Mouse (Mus musculus): ENCODE results near the gene Scyl1.

Gene Scyl1

DNA sequence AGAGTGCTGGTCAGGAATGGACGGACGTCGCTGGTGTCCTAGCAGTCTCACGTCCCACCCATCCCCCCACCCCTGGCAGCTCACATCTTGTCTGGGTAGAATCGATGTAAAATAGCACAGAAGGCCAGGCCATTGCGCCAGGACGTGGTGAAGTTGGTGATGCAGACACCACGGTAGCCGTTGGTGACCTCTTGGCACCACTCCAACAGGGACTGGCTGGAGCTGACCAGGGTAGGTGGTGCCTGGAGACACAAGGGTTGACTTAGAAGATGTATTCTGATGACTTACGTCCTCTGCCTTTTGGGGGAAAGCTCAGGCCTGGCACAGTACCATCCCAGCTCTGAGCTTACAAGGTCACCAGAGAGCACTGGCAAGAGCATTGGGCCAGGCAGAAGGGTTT lies 54.3 kb downstream of the Scyl1 start:
- DNase-seq (ENCODE audit: low spot score) = no peak

DNA sequence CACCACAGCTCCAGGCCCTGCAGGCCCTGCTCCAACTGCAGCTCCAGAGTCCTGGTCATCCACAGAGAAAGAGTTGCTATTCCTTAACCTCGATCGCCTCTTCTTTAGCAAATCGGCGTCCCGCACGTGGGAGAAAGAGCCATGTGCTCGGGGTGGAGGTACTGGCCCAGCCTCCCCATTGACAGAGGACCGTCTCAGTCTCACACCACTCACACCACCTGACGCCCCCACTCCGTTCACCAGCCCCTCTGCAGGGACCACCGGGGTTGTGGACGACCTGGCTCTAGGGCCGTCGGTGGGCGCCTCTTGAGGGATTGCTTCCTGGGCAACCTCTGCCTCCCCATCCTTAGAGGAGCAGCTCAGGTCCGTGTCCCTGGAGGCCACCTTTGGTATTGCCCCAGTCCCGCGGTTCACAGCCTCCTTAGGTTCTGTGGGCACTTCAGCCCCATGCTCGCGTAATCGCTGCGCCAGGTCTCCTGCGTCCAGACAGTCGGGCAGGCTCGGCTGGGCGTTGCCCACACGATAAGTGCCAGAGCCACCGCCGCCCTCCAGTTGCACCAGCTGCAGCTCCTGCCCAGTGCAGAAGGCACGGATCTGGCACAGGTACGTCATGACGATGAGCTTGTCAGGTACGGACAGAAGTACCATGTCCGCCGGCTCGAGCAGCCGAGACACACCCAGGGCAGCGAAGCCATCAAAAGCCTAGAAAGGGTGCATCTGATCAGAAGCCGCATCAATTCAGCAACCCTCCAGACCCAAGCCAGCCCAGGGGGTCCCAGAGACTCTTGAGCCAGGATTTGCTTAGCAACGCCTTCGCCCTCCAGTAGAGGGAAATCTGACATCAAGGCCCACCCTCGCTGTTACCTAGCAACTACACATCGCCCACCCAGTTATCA lies 55.2 kb downstream of the Scyl1 start:
- peak; percentile 65 for DNase-seq (ENCODE audit: low spot score)

- no peak for DNase-seq (ENCODE audit: low spot score)
These were observed 57.5 kb downstream of the Scyl1 start for GRCm38 (mm10) chr19:5713730-5714129.

GRCm38 (mm10) chr19:5713255-5713654 lies 58.0 kb downstream of the Scyl1 start:
- DNase-seq (ENCODE audit: low spot score) = no peak

- DNase-seq (ENCODE audit: low spot score) = no peak
These were observed 59.2 kb downstream of the Scyl1 start for GRCm38 (mm10) chr19:5711907-5712460.

DNA sequence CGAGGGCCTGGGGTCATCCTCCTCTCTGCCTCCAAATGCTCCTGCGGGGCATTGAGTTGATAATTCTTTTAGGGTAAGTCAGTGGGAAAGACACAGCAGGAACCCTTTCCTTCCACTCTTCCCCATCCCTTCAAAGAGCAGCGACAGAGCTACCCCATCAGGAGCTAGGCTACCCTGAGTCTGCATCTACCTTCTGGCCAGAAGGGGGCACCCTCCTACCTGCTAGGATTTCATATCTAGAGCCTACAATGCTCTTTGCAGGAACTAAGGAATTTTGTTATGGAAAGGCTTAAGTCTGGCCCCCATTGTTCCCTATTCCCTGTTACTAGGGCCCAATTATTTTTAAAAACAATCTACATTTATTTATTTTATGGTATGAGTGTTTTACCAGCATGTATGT lies 60.0 kb downstream of the Scyl1 start:
- DNase-seq (ENCODE audit: low spot score) = peak; percentile 82

DNA sequence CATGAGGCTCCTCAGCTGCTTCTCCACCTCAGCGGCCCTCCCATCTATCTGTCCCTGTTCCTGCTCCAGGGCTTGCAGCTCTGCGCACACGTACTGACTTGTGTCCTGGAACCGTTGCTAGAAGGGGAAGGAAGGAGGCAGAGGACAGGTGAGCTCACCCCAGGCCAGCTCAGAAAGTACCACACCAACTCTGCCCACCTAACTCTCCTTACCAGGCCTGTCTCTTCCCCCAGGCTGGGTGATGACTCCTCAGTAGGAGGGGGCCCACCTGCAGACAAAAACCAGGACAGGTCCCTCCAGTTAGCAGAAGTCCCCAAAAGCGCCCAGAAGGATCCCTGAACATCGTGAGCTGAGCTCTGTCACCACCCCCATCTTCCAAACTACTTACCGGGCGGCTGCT lies 60.6 kb downstream of the Scyl1 start:
- DNase-seq (ENCODE audit: low spot score) = no peak

- DNase-seq (ENCODE audit: low spot score) = no peak
These were observed 61.2 kb downstream of the Scyl1 start for GRCm38 (mm10) chr19:5710068-5710467.
